Mouse (Mus musculus) adrenal gland, adult 8-10 months (tissue): ENCODE data around the gene Kcnmb4. TPM values are rescaled to one million over a fixed set of nuclear protein-coding genes. Genes with fewer than 3 reads are reported as not detected.
A peak's percentile ranks its signal among the peaks of the same experiment; 100 is the strongest.

Experiments used
- DNase-seq: peaks from one replicate; pipeline ENCODE4 v3.0.0; 2022
- total RNA-seq, 4 experiments: library from RNA; stranded (reverse); gene quantifications; 2 replicates each; pipeline ENCODE4 v1.2.4; 2022

Gene Kcnmb4
- total RNA-seq, 4 experiments from 2014 or later, result 0.84 to 12.1 (median 6.7) TPM

- DNase-seq, result no peak
Observed at GRCm38 (mm10) chr10:116397573-116397972, 76.1 kb downstream of the Kcnmb4 start.

GRCm38 (mm10) chr10:116396966-116397365 lies 76.7 kb downstream of the Kcnmb4 start:
- no peak for DNase-seq

GRCm38 (mm10) chr10:116396279-116396678 lies 77.4 kb downstream of the Kcnmb4 start:
- DNase-seq, result no peak

- DNase-seq, result peak; percentile 77
Observed at GRCm38 (mm10) chr10:116394585-116394984, 79.1 kb downstream of the Kcnmb4 start.

- DNase-seq, result peak; percentile 62
Observed at GRCm38 (mm10) chr10:116393790-116394475, 79.7 kb downstream of the Kcnmb4 start.

- no peak for DNase-seq
Observed at GRCm38 (mm10) chr10:116388840-116389239, 84.8 kb downstream of the Kcnmb4 start.

- DNase-seq, result no peak
Observed at GRCm38 (mm10) chr10:116386391-116386885, 87.2 kb downstream of the Kcnmb4 start.

GRCm38 (mm10) chr10:116384401-116384800 lies 89.3 kb downstream of the Kcnmb4 start:
- no peak for DNase-seq

GRCm38 (mm10) chr10:116382826-116383685 lies 90.6 kb downstream of the Kcnmb4 start:
- no peak for DNase-seq

- DNase-seq, result no peak
Observed at GRCm38 (mm10) chr10:116376853-116377252, 96.8 kb downstream of the Kcnmb4 start.

GRCm38 (mm10) chr10:116374111-116374510 lies 99.6 kb downstream of the Kcnmb4 start:
- DNase-seq, result no peak

- DNase-seq, result no peak
Observed at GRCm38 (mm10) chr10:116370991-116371725, 102.5 kb downstream of the Kcnmb4 start.

Other genes starting within 250 kb of the Kcnmb4 start
- gene Ptprb, start 198.4 kb downstream of the Kcnmb4 start, total RNA-seq, result 10 to 100 TPM; 40.5 to 66.0 (median 57.0) TPM
- 10 to 100 TPM; 57.5 to 91.3 (median 78.9) TPM for gene Cnot2, start 107.6 kb upstream of the Kcnmb4 start, total RNA-seq